Mouse (Mus musculus): ENCODE data around the gene Zcchc13.

Gene Zcchc13

GRCm38 (mm10) chrX:103630303-103630702 lies at the start of gene Zcchc13:
Gene Zcchc13 (plus strand): TSS chrX:103630586.
- no peak for DNase-seq (ENCODE audit: low spot score in 2 of 2)

GRCm38 (mm10) chrX:103584262-103584661 lies 46.1 kb upstream of the Zcchc13 start:
- DNase-seq (ENCODE audit: low spot score in 2 of 2): no peak

GRCm38 (mm10) chrX:103592056-103592455 lies 38.3 kb upstream of the Zcchc13 start:
- no peak for DNase-seq (ENCODE audit: low spot score in 2 of 2)

GRCm38 (mm10) chrX:103602553-103602952 lies 27.8 kb upstream of the Zcchc13 start:
- DNase-seq (ENCODE audit: low spot score in 2 of 2): no peak

GRCm38 (mm10) chrX:103604211-103604610 lies 26.2 kb upstream of the Zcchc13 start:
- DNase-seq (ENCODE audit: low spot score in 2 of 2): no peak

- DNase-seq (ENCODE audit: low spot score in 2 of 2): no peak
Measured at GRCm38 (mm10) chrX:103605473-103605872, 24.9 kb upstream of the Zcchc13 start.

- no peak for DNase-seq (ENCODE audit: low spot score in 2 of 2)
Measured at GRCm38 (mm10) chrX:103610401-103610800, 20.0 kb upstream of the Zcchc13 start.

GRCm38 (mm10) chrX:103611462-103611861 lies 18.9 kb upstream of the Zcchc13 start:
- no peak for DNase-seq (ENCODE audit: low spot score in 2 of 2)

- DNase-seq (ENCODE audit: low spot score in 2 of 2): no peak
Measured at GRCm38 (mm10) chrX:103614700-103615233, 15.6 kb upstream of the Zcchc13 start.

- DNase-seq (ENCODE audit: low spot score in 2 of 2): no peak
Measured at GRCm38 (mm10) chrX:103615453-103615852, 14.9 kb upstream of the Zcchc13 start.

- peak in 1 of 2 experiments; percentile 60 for DNase-seq (ENCODE audit: low spot score in 2 of 2)
Measured at GRCm38 (mm10) chrX:103616162-103616535, 14.2 kb upstream of the Zcchc13 start.

- DNase-seq (ENCODE audit: low spot score in 2 of 2): peak; percentile 55 to 91
Measured at GRCm38 (mm10) chrX:103616536-103617404, 13.6 kb upstream of the Zcchc13 start.

- no peak for DNase-seq (ENCODE audit: low spot score in 2 of 2)
Measured at GRCm38 (mm10) chrX:103617405-103618095, 12.8 kb upstream of the Zcchc13 start.

- no peak for DNase-seq (ENCODE audit: low spot score in 2 of 2)
Measured at GRCm38 (mm10) chrX:103621799-103622198, 8.6 kb upstream of the Zcchc13 start.

GRCm38 (mm10) chrX:103622260-103622934 lies 8.0 kb upstream of the Zcchc13 start:
- peak; percentile 93 to 99 for DNase-seq (ENCODE audit: low spot score in 2 of 2)

GRCm38 (mm10) chrX:103622935-103623280 lies 7.5 kb upstream of the Zcchc13 start:
- peak in 1 of 2 experiments; percentile 31 for DNase-seq (ENCODE audit: low spot score in 2 of 2)

- DNase-seq (ENCODE audit: low spot score in 2 of 2): peak in 1 of 2 experiments; percentile 48
Measured at GRCm38 (mm10) chrX:103623411-103623845, 7.0 kb upstream of the Zcchc13 start.

GRCm38 (mm10) chrX:103624426-103625168 lies 5.8 kb upstream of the Zcchc13 start:
- DNase-seq (ENCODE audit: low spot score in 2 of 2): peak in 1 of 2 experiments; percentile 33

- no peak for DNase-seq (ENCODE audit: low spot score in 2 of 2)
Measured at GRCm38 (mm10) chrX:103628890-103629289, 1.5 kb upstream of the Zcchc13 start.

GRCm38 (mm10) chrX:103633895-103634294 lies 3.5 kb downstream of the Zcchc13 start:
- DNase-seq (ENCODE audit: low spot score in 2 of 2): no peak

- no peak for DNase-seq (ENCODE audit: low spot score in 2 of 2)
Measured at GRCm38 (mm10) chrX:103636021-103636420, 5.6 kb downstream of the Zcchc13 start.
